Mouse (Mus musculus) cerebellum, adult 8-10 months (tissue): Measurements from ENCODE around the gene Ift172.

Source experiments
- DNase-seq: peaks from one replicate; pipeline ENCODE4 v3.0.0; 2022

The Ift172 gene

GRCm38 (mm10) chr5:31290521-31291360, at the start of gene Ift172:
Gene Ift172, minus strand, starts transcription at chr5:31291116.
- peak; percentile 94 for DNase-seq

- DNase-seq = peak; percentile 59
Measured at GRCm38 (mm10) chr5:31328255-31328654, 37.3 kb upstream of the Ift172 start.

- no peak for DNase-seq
Measured at GRCm38 (mm10) chr5:31326850-31327249, 35.9 kb upstream of the Ift172 start.

GRCm38 (mm10) chr5:31324085-31324484, 33.2 kb upstream of the Ift172 start:
- DNase-seq = no peak

- DNase-seq = no peak
Measured at GRCm38 (mm10) chr5:31322776-31323175, 31.9 kb upstream of the Ift172 start.

GRCm38 (mm10) chr5:31312806-31313205, 21.9 kb upstream of the Ift172 start:
- DNase-seq = no peak

- no peak for DNase-seq
Measured at GRCm38 (mm10) chr5:31303093-31303492, 12.2 kb upstream of the Ift172 start.

GRCm38 (mm10) chr5:31301866-31302265, 10.9 kb upstream of the Ift172 start:
- DNase-seq = no peak

- no peak for DNase-seq
Measured at GRCm38 (mm10) chr5:31298486-31298885, 7.6 kb upstream of the Ift172 start.

GRCm38 (mm10) chr5:31297981-31298380, 7.1 kb upstream of the Ift172 start:
- no peak for DNase-seq

GRCm38 (mm10) chr5:31297047-31297757, 6.3 kb upstream of the Ift172 start, which contains the start of gene Gckr:
Gene Gckr, plus strand, starts transcription at chr5:31297443.
- DNase-seq = no peak

- DNase-seq = peak; percentile 58
Measured at GRCm38 (mm10) chr5:31295606-31296141, 4.8 kb upstream of the Ift172 start, which contains the start of gene Fndc4. Gene Fndc4, minus strand, starts transcription at chr5:31296080.

GRCm38 (mm10) chr5:31294964-31295605, 4.2 kb upstream of the Ift172 start:
- peak; percentile 33 for DNase-seq

- no peak for DNase-seq
Measured at GRCm38 (mm10) chr5:31291361-31291688, 409 bp upstream of the Ift172 start.

- no peak for DNase-seq
Measured at GRCm38 (mm10) chr5:31289626-31290230, 1.2 kb downstream of the Ift172 start.

- DNase-seq = no peak
Measured at GRCm38 (mm10) chr5:31288655-31289054, 2.3 kb downstream of the Ift172 start.

- no peak for DNase-seq
Measured at GRCm38 (mm10) chr5:31288225-31288624, 2.7 kb downstream of the Ift172 start.

GRCm38 (mm10) chr5:31279245-31279988, 11.5 kb downstream of the Ift172 start:
- DNase-seq = no peak

GRCm38 (mm10) chr5:31273018-31273417, 17.9 kb downstream of the Ift172 start:
- no peak for DNase-seq

GRCm38 (mm10) chr5:31267686-31268085, 23.2 kb downstream of the Ift172 start:
- DNase-seq = no peak

- DNase-seq = no peak
Measured at GRCm38 (mm10) chr5:31266101-31266500, 24.8 kb downstream of the Ift172 start.

GRCm38 (mm10) chr5:31257616-31258015, 33.3 kb downstream of the Ift172 start:
- DNase-seq = no peak
